Mouse (Mus musculus) G1E (cell line): ENCODE measurements around the gene Fxr2. TPM values are rescaled to one million over a fixed set of nuclear protein-coding genes. Genes with fewer than 3 reads are reported as not detected.
A peak's percentile ranks its signal among the peaks of the same experiment; 100 is the strongest.

Experiments used
- ATAC-seq: 2 replicates; pipeline ENCODE4 v1.8.0; 2016; ENCODE audit warnings: mild to moderate bottlenecking; ENCODE audit not compliant: insufficient number of reproducible peaks, poor library complexity, low FRiP score, severe bottlenecking; ENCODE audit errors: extremely low read depth
- DNase-seq: peaks from one replicate; pipeline ENCODE4 v3.0.0; 2012; ENCODE audit warnings: low spot score
- H3K27me3 ChIP-seq: 2 replicates; pipeline ENCODE4 v1.6.1; 2012; ENCODE audit warnings: mild to moderate bottlenecking, low read length, inconsistent platforms; ENCODE audit not compliant: insufficient read depth
- H3K36me3 ChIP-seq: replicated peaks from 2 replicates; pipeline ENCODE3; 2012; ENCODE audit warnings: mild to moderate bottlenecking, inconsistent platforms
- H3K4me1 ChIP-seq: 2 replicates; pipeline ENCODE4 v1.6.1; 2012; ENCODE audit warnings: low read depth, low read length, inconsistent platforms, mixed read lengths; ENCODE audit not compliant: insufficient read depth
- H3K4me3 ChIP-seq: 2 replicates; pipeline ENCODE4 v1.5.1; 2012; ENCODE audit warnings: low read depth, mild to moderate bottlenecking, inconsistent platforms, low read length, moderate library complexity, mixed read lengths
- H3K9me3 ChIP-seq: replicated peaks from 2 replicates; pipeline ENCODE4 v1.6.1; 2012; ENCODE audit warnings: inconsistent platforms
- CTCF ChIP-seq: IDR thresholded peaks from 2 replicates; pipeline ENCODE4 v1.5.1; 2012; ENCODE audit warnings: low read depth, low read length, inconsistent platforms, mixed read lengths
- GATA1 ChIP-seq: IDR thresholded peaks from 2 replicates; pipeline ENCODE4 v1.6.1; 2012; ENCODE audit warnings: borderline replicate concordance, low read length, inconsistent platforms, mixed read lengths
- GATA2 ChIP-seq: IDR thresholded peaks from 2 replicates; pipeline ENCODE4 v1.6.1; 2012; ENCODE audit warnings: low read depth, low read length, inconsistent platforms, borderline replicate concordance
- POLR2AphosphoS5 ChIP-seq: IDR thresholded peaks from 2 replicates; pipeline ENCODE4 v1.6.1; 2012; ENCODE audit warnings: low read depth, low read length, inconsistent platforms; ENCODE audit not compliant: insufficient replicate concordance
- TAL1 ChIP-seq: conservative IDR thresholded peaks from 2 replicates; pipeline ENCODE4 v1.6.1; 2012; ENCODE audit warnings: low read depth, low read length, inconsistent platforms, mixed read lengths
- polyA plus RNA-seq: library from polyadenylated mRNA; stranded (reverse); fragments of >175 nt; gene quantifications from 2 replicates; pipeline ENCODE4 v1.2.3, GENCODE M21; 2012
- total RNA-seq, 2 experiments: library from RNA; stranded (forward) in 1 of 2; stranded (reverse) in 1 of 2; fragments of 200-1000 nt in 1 of 2; fragments of >200 nt in 1 of 2; fragmentation: Nextera tagmentation in 1 of 2; gene quantifications; 2 replicates each; pipeline ENCODE4 v1.2.3; 2014 to 2017

Fxr2 gene
- total RNA-seq (2014; fragmentation: Nextera tagmentation) = 90.1 and 92.9 TPM in 2 replicates
- total RNA-seq (2017) = 44.9 and 53.6 TPM in 2 replicates
- 77.8 and 82.4 TPM in 2 replicates for polyA plus RNA-seq

- DNase-seq (peak; percentile 94), ATAC-seq (peak; percentile 96)
- TF ChIP-seq CTCF (0 out of 2 replicates have a peak, but pooled peaks have one; percentile 14), GATA2 (no peak)
- Histone ChIP-seq H3K9me3 (no peaks in the 10 kb centered on the region), H3K27me3 (no peaks in the 10 kb centered on the region), H3K4me3 (peak within 1 kb of the TSS; percentile 90), H3K4me1 (peaks cover 50% of the 10 kb centered on the region), H3K36me3 (peaks cover 19% of the 10 kb centered on the region)
Observed at GRCm38 (mm10) chr11:69632284-69633089, at the start of gene Fxr2. Gene Fxr2 (plus strand): TSS chr11:69632990.

- no peak for DNase-seq
- Histone ChIP-seq H3K36me3 (peaks cover 61% of the 10 kb centered on the region), H3K4me1 (peaks cover 74% of the 10 kb centered on the region), H3K27me3 (no peaks in the 10 kb centered on the region), H3K4me3 (peak overlapping the region; percentile 62; the same call in 1 of the 2 replicates), H3K9me3 (no peaks in the 10 kb centered on the region)
- ATAC-seq = no peak
- no peak for TF ChIP-seq GATA2
- no peak for TF ChIP-seq POLR2AphosphoS5
- no peak for TF ChIP-seq GATA1
- TF ChIP-seq TAL1 = no peak
- no peak for TF ChIP-seq CTCF
Observed at GRCm38 (mm10) chr11:69584008-69584407, 48.8 kb upstream of the Fxr2 start.

GRCm38 (mm10) chr11:69584937-69585336 is 47.9 kb upstream of the Fxr2 start:
- ATAC-seq (no peak), DNase-seq (no peak)
- no peaks in the 10 kb centered on the region for H3K9me3 ChIP-seq
- no peaks in the 10 kb centered on the region for H3K27me3 ChIP-seq
- H3K36me3 ChIP-seq = peaks cover 70% of the 10 kb centered on the region
- peaks cover 78% of the 10 kb centered on the region for H3K4me1 ChIP-seq
- H3K4me3 ChIP-seq = peak overlapping the region; percentile 62; the same call in 1 of the 2 replicates
- TF ChIP-seq POLR2AphosphoS5 (no peak), CTCF (no peak), GATA1 (no peak), TAL1 (no peak), GATA2 (no peak)

- H3K27me3 ChIP-seq = no peaks in the 10 kb centered on the region
- DNase-seq = peak; percentile 93
- H3K4me1 ChIP-seq = peaks cover 86% of the 10 kb centered on the region
- peaks cover 79% of the 10 kb centered on the region for H3K36me3 ChIP-seq
- TF ChIP-seq CTCF (no peak), TAL1 (peak; percentile 78), POLR2AphosphoS5 (no peak), GATA2 (no peak)
- ATAC-seq = peak; percentile 79
- H3K4me3 ChIP-seq = peak overlapping the region; percentile 44; the same call in 1 of the 2 replicates
- H3K9me3 ChIP-seq = no peaks in the 10 kb centered on the region
Observed at GRCm38 (mm10) chr11:69585718-69586325, 47.0 kb upstream of the Fxr2 start.

- peaks cover 85% of the 10 kb centered on the region for H3K36me3 ChIP-seq
- no peak for ATAC-seq
- no peak for TF ChIP-seq GATA2
- no peak for TF ChIP-seq GATA1
- TF ChIP-seq CTCF = no peak
- no peak for TF ChIP-seq TAL1
- no peak for TF ChIP-seq POLR2AphosphoS5
- peaks cover 87% of the 10 kb centered on the region for H3K4me1 ChIP-seq
- H3K4me3 ChIP-seq = peak overlapping the region; percentile 24; the same call in 1 of the 2 replicates
- no peaks in the 10 kb centered on the region for H3K9me3 ChIP-seq
- DNase-seq = peak; percentile 58
- H3K27me3 ChIP-seq = no peaks in the 10 kb centered on the region
Observed at GRCm38 (mm10) chr11:69589207-69589834, 43.5 kb upstream of the Fxr2 start.

GRCm38 (mm10) chr11:69590622-69591021 is 42.2 kb upstream of the Fxr2 start:
- Histone ChIP-seq H3K36me3 (peaks cover 89% of the 10 kb centered on the region), H3K9me3 (no peaks in the 10 kb centered on the region), H3K27me3 (no peaks in the 10 kb centered on the region), H3K4me3 (no peak overlapping the region), H3K4me1 (peaks cover 75% of the 10 kb centered on the region)
- TF ChIP-seq POLR2AphosphoS5 = no peak
- no peak for TF ChIP-seq GATA2
- no peak for TF ChIP-seq GATA1
- TF ChIP-seq CTCF = no peak
- no peak for TF ChIP-seq TAL1
- DNase-seq (no peak), ATAC-seq (no peak)
